Mouse (Mus musculus): ENCODE data around the gene Lce1i. TPM values are rescaled to one million over a fixed set of nuclear protein-coding genes. Genes with fewer than 3 reads are reported as not detected.
"Not testable (repeated sequence)": the region's sequence is repeated elsewhere in the genome, so short reads cannot be mapped to it uniquely, and the experiment has no call there.

Lce1i gene
- not detected in 2 replicates for polyA plus RNA-seq (2015; fragmentation: Nextera tagmentation; extraction: Ambion mirVana)

DNA sequence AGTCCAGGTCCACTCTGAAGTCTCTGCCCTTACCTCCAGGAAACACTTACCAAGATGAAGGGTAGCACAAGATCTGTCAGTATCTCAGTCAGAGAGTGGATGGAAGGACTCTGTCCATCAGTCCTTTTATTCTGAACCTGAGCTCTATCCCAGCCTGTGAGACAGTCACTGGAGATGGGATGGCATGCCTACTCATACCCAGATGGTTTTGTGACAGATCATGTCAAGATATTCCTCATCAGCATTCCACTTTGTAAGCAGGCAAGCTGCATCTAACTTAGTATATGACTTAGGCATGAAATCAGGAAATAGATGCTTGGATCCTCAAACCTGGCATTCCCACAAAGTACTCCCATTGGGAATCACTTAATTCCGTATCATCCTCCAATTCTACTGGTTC is at the start of gene Lce1i:
TSS of gene Lce1i (minus strand) at position 101 of the 400 bp plus-strand sequence.
- Histone ChIP-seq H3K4me1 (ENCODE audit: insufficient read depth, low read length) (no peaks in the 10 kb centered on the region), H3K4me3 (ENCODE audit: low read length) (no peak within 1 kb of the TSS), H3K27me3 (ENCODE audit: insufficient read depth, low read length) (no peaks in the 10 kb centered on the region), H3K9ac (replicated peaks; ENCODE audit: low read length) (no peak within 1 kb of the TSS), H3K4me2 (replicated peaks; ENCODE audit: low read depth, low read length) (no peak within 1 kb of the TSS), H3K9me3 (ENCODE audit: low read length) (no peaks in the 10 kb centered on the region), H3K27ac (ENCODE audit: low read length) (no peak within 1 kb of the TSS), H3K36me3 (ENCODE audit: insufficient read depth, low read length) (no peaks in the 10 kb centered on the region)
- ATAC-seq (ENCODE audit: low FRiP score, low TSS enrichment), result no peak
- 86% methylated on average over 1 of the region's 1 CpGs for WGBS

DNA sequence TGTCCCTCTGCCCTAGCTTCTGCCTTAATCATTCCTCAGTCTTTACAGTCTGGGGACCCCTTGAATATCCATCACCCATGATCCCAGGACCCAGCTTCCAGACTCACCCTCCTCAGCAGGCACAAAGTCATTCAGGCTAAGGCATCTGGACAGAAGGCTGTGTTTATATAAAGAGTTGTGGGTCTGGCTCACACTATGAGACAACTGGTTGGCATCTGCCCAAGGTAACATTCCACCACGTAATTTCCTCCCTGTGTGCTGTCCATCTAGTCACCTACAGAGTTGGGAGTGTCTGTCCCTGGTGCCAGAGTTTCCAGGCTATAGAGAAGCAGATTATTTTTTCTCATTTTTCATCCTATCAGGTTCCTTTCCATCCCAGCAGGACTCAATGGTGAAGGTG is 48.4 kb upstream of the Lce1i start, which contains the start of gene Kprp:
TSS of gene Kprp (minus strand) at position 140 of the 400 bp plus-strand sequence.
- H3K9me3 ChIP-seq (ENCODE audit: low read length), result no peaks in the 10 kb centered on the region
- H3K4me3 ChIP-seq (ENCODE audit: low read length), result no peak within 1 kb of the TSS
- no peak within 1 kb of the TSS for H3K9ac ChIP-seq (replicated peaks; ENCODE audit: low read length)
- H3K36me3 ChIP-seq (ENCODE audit: insufficient read depth, low read length), result no peaks in the 10 kb centered on the region
- no peak within 1 kb of the TSS for H3K27ac ChIP-seq (ENCODE audit: low read length)
- WGBS, result 39% methylated on average over 1 of the region's 1 CpGs
- no peak for ATAC-seq (ENCODE audit: low FRiP score, low TSS enrichment)
- no peaks in the 10 kb centered on the region for H3K27me3 ChIP-seq (ENCODE audit: insufficient read depth, low read length)
- H3K4me1 ChIP-seq (ENCODE audit: insufficient read depth, low read length), result no peaks in the 10 kb centered on the region
- no peak within 1 kb of the TSS for H3K4me2 ChIP-seq (replicated peaks; ENCODE audit: low read depth, low read length)

DNA sequence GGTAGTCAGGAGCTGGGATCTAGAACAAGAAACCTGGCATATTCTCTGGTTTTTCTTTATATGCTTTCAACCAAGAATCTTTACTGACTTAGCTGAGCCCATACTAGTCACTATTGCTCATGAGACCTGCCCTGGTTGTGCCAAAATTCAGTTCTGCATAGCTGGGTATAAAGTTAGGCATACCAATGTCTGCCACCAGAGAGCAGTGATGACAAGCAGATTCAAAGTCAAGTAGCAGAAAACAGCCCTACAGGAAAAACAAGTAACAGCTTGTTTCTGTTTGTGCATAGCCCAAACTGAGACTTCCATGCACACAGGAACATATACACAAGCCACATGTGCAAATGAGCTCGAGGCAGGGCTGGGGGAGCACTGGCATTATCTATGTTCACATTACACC is 47.1 kb upstream of the Lce1i start:
- H3K9ac ChIP-seq (replicated peaks; ENCODE audit: low read length), result no peak overlapping the region
- no peaks in the 10 kb centered on the region for H3K27me3 ChIP-seq (ENCODE audit: insufficient read depth, low read length)
- H3K4me2 ChIP-seq (replicated peaks; ENCODE audit: low read depth, low read length), result no peak overlapping the region
- H3K36me3 ChIP-seq (ENCODE audit: insufficient read depth, low read length), result no peaks in the 10 kb centered on the region
- 42% methylated on average over 1 of the region's 1 CpGs for WGBS
- no peaks in the 10 kb centered on the region for H3K4me1 ChIP-seq (ENCODE audit: insufficient read depth, low read length)
- H3K27ac ChIP-seq (ENCODE audit: low read length), result no peak overlapping the region
- H3K9me3 ChIP-seq (ENCODE audit: low read length), result no peaks in the 10 kb centered on the region
- H3K4me3 ChIP-seq (ENCODE audit: low read length), result no peak overlapping the region
- ATAC-seq (ENCODE audit: low FRiP score, low TSS enrichment), result no peak

DNA sequence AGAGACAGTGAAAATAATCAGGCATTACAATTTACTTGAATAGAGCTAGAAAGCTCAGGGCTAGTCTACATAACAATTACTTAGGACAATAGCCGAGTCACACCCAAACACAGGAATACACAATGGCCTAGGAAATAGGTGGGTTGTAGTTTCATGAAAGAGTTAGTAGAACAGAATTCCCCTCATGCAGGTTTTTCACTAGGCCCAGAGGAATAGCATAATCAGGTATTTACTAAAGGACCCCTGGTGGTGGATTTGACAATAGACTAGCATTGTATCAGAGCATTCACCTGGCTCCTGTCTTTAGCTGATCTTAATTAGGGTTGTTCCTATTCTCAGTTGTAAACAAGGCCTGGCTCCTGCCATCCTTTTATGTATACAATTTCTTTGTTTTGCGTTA is 37.3 kb upstream of the Lce1i start:
- not testable (repeated sequence) for H3K27ac ChIP-seq (ENCODE audit: low read length); ATAC-seq (ENCODE audit: low FRiP score, low TSS enrichment); H3K9ac ChIP-seq (replicated peaks; ENCODE audit: low read length); H3K27me3 ChIP-seq (ENCODE audit: insufficient read depth, low read length); H3K36me3 ChIP-seq (ENCODE audit: insufficient read depth, low read length); H3K9me3 ChIP-seq (ENCODE audit: low read length); H3K4me3 ChIP-seq (ENCODE audit: low read length); H3K4me2 ChIP-seq (replicated peaks; ENCODE audit: low read depth, low read length); H3K4me1 ChIP-seq (ENCODE audit: insufficient read depth, low read length)
- WGBS, result 87% methylated on average over 2 of the region's 2 CpGs

DNA sequence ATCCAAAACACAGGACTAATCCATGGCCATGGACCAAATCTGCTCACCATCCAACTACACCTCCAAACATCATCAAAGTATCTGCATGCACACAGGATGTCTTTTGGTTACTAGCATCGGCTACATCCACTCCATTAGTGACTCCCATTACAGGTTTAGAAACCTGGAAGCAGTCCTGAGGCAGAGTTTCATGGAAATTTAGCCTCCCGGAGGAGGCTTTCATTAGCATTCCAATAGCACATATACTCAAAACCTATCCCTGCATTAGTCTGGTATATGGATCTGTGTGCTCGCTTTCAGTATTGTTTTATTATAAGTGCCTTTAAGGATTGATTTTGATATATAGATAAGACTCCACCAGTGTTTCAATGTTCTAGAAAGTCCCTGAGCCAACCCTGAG is 36.9 kb upstream of the Lce1i start:
- Histone ChIP-seq H3K36me3 (ENCODE audit: insufficient read depth, low read length) (no peaks in the 10 kb centered on the region), H3K9me3 (ENCODE audit: low read length) (no peaks in the 10 kb centered on the region), H3K4me2 (replicated peaks; ENCODE audit: low read depth, low read length) (no peak overlapping the region), H3K27ac (ENCODE audit: low read length) (no peak overlapping the region), H3K9ac (replicated peaks; ENCODE audit: low read length) (no peak overlapping the region), H3K4me1 (ENCODE audit: insufficient read depth, low read length) (no peaks in the 10 kb centered on the region), H3K27me3 (ENCODE audit: insufficient read depth, low read length) (no peaks in the 10 kb centered on the region), H3K4me3 (ENCODE audit: low read length) (no peak overlapping the region)
- WGBS, result 91% methylated on average over 3 of the region's 3 CpGs
- ATAC-seq (ENCODE audit: low FRiP score, low TSS enrichment), result no peak

DNA sequence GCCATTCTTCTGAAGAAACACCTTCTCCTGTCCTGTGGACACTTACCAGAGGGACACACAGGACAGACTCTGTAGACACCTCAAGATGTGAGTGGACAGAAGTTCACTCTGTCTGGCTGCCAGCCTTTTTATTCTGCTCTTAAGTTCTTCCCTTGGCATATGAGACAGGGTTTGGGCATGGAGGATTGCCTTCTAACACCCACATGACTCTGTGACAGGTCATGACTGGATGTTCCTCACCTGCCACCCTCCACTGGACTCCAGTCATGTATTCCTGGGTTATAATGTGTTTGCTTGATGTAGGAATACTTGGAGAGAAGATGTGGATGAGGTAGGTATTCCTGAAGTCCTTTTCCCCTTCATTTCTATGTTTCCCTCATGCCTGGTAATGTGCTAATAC is 29.1 kb upstream of the Lce1i start, which contains the start of gene Lce1k:
TSS of gene Lce1k (minus strand) at position 101 of the 400 bp plus-strand sequence.
- no peaks in the 10 kb centered on the region for H3K4me1 ChIP-seq (ENCODE audit: insufficient read depth, low read length)
- no peak within 1 kb of the TSS for H3K4me2 ChIP-seq (replicated peaks; ENCODE audit: low read depth, low read length)
- H3K27me3 ChIP-seq (ENCODE audit: insufficient read depth, low read length), result no peaks in the 10 kb centered on the region
- H3K4me3 ChIP-seq (ENCODE audit: low read length), result no peak within 1 kb of the TSS
- no peaks in the 10 kb centered on the region for H3K36me3 ChIP-seq (ENCODE audit: insufficient read depth, low read length)
- no peaks in the 10 kb centered on the region for H3K9me3 ChIP-seq (ENCODE audit: low read length)
- H3K9ac ChIP-seq (replicated peaks; ENCODE audit: low read length), result no peak within 1 kb of the TSS
- ATAC-seq (ENCODE audit: low FRiP score, low TSS enrichment), result no peak
- no peak within 1 kb of the TSS for H3K27ac ChIP-seq (ENCODE audit: low read length)

DNA sequence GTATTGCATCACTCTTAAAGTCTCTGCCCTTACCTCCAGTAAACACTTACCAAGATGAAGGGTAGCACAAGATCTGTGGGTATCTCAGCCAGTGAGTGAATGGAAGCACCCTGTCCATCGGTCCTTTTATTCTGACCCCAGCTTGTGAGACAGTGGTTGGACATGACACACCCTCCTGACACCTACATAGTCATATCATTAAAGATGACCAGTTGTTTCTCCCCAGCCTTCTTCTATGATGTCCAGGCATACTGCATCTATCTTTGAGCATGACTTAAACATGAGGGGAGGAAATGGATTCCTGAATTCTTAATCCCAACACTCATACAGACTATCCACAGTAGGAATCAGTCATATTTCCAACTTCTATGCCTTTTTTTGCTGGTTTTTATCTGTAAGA is 11.7 kb upstream of the Lce1i start, which contains the start of gene Lce1j:
TSS of gene Lce1j (minus strand) at position 101 of the 400 bp plus-strand sequence.
- no peak within 1 kb of the TSS for H3K4me2 ChIP-seq (replicated peaks; ENCODE audit: low read depth, low read length)
- no peaks in the 10 kb centered on the region for H3K4me1 ChIP-seq (ENCODE audit: insufficient read depth, low read length)
- H3K9ac ChIP-seq (replicated peaks; ENCODE audit: low read length), result no peak within 1 kb of the TSS
- 91% methylated on average over 1 of the region's 1 CpGs for WGBS
- H3K9me3 ChIP-seq (ENCODE audit: low read length), result no peaks in the 10 kb centered on the region
- ATAC-seq (ENCODE audit: low FRiP score, low TSS enrichment), result no peak
- no peaks in the 10 kb centered on the region for H3K36me3 ChIP-seq (ENCODE audit: insufficient read depth, low read length)
- H3K27me3 ChIP-seq (ENCODE audit: insufficient read depth, low read length), result no peaks in the 10 kb centered on the region
- H3K4me3 ChIP-seq (ENCODE audit: low read length), result no peak within 1 kb of the TSS
- no peak within 1 kb of the TSS for H3K27ac ChIP-seq (ENCODE audit: low read length)

DNA sequence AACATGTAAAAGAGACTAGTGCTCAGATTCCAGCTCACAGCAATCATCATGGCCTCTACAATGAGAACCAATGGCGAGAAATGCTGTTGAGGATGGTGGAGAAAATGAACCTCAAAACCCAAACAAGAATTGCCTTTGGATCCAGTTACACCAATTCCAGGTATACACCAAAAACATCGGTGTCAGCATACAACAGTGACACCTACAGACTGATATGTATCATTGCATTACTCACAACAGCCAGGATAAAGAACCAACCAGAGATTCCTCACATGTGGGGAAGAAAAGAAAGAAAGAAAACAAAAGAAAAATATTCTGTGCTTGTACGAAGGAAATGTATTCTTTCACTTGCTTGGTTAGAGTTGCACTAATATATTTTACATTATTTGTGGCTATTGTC is 7.1 kb downstream of the Lce1i start:
- H3K27me3 ChIP-seq (ENCODE audit: insufficient read depth, low read length), result no peaks in the 10 kb centered on the region
- no peak for ATAC-seq (ENCODE audit: low FRiP score, low TSS enrichment)
- H3K4me1 ChIP-seq (ENCODE audit: insufficient read depth, low read length), result no peaks in the 10 kb centered on the region
- H3K27ac ChIP-seq (ENCODE audit: low read length), result no peak overlapping the region
- H3K36me3 ChIP-seq (ENCODE audit: insufficient read depth, low read length), result no peaks in the 10 kb centered on the region
- H3K9me3 ChIP-seq (ENCODE audit: low read length), result no peaks in the 10 kb centered on the region
- no peak overlapping the region for H3K9ac ChIP-seq (replicated peaks; ENCODE audit: low read length)
- H3K4me2 ChIP-seq (replicated peaks; ENCODE audit: low read depth, low read length), result no peak overlapping the region
- no peak overlapping the region for H3K4me3 ChIP-seq (ENCODE audit: low read length)
- WGBS, result 26% methylated on average over 3 of the region's 3 CpGs

DNA sequence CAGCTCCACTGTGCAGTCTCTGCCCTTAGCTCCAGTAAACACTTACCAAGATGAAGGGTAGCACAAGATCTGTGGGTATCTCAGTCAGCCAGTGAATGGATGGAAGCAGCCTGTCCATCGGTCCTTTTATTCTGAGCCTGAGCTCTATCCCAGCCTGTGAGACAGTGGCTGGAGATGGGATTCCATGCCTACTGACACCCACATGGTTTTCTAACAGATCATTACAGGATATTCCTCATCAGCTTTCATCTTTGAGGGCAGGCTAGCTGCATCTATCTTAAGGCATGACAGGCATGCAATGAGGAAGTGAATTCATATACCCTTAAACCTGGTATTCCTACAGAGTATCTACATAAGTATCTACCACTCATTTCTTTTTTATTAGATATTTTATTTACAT is 13.7 kb downstream of the Lce1i start, which contains the start of gene Lce1h:
TSS of gene Lce1h (minus strand) at position 101 of the 400 bp plus-strand sequence.
- Histone ChIP-seq H3K36me3 (ENCODE audit: insufficient read depth, low read length) (no peaks in the 10 kb centered on the region), H3K27ac (ENCODE audit: low read length) (no peak within 1 kb of the TSS), H3K4me2 (replicated peaks; ENCODE audit: low read depth, low read length) (no peak within 1 kb of the TSS), H3K4me3 (ENCODE audit: low read length) (no peak within 1 kb of the TSS), H3K4me1 (ENCODE audit: insufficient read depth, low read length) (no peaks in the 10 kb centered on the region), H3K9me3 (ENCODE audit: low read length) (no peaks in the 10 kb centered on the region), H3K9ac (replicated peaks; ENCODE audit: low read length) (no peak within 1 kb of the TSS), H3K27me3 (ENCODE audit: insufficient read depth, low read length) (no peaks in the 10 kb centered on the region)
- no peak for ATAC-seq (ENCODE audit: low FRiP score, low TSS enrichment)
- WGBS, result 84% methylated on average over 1 of the region's 1 CpGs

DNA sequence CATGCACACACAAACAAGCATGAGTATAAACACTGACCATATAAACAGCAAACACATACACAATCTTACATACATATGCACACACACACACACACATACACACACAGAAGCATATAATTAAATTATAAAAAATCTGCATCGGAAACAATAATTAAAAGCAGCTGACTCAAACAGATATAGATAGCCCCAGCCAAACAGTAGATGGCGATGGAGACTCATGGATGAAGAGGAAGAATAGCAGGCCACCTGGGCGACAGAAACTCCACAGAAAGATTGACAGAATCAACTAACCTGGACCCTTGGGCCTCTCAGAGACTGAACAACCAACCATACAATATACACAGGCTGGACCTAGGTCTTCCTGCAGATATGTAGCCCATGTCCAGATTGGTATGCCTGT is 25.5 kb downstream of the Lce1i start:
- H3K4me2 ChIP-seq (replicated peaks; ENCODE audit: low read depth, low read length), result no peak overlapping the region
- no peaks in the 10 kb centered on the region for H3K36me3 ChIP-seq (ENCODE audit: insufficient read depth, low read length)
- no peak for ATAC-seq (ENCODE audit: low FRiP score, low TSS enrichment)
- H3K4me1 ChIP-seq (ENCODE audit: insufficient read depth, low read length), result no peaks in the 10 kb centered on the region
- no peak overlapping the region for H3K9ac ChIP-seq (replicated peaks; ENCODE audit: low read length)
- no peaks in the 10 kb centered on the region for H3K9me3 ChIP-seq (ENCODE audit: low read length)
- no peak overlapping the region for H3K4me3 ChIP-seq (ENCODE audit: low read length)
- WGBS, result 49% methylated on average over 3 of the region's 3 CpGs
- H3K27ac ChIP-seq (ENCODE audit: low read length), result no peak overlapping the region
- no peaks in the 10 kb centered on the region for H3K27me3 ChIP-seq (ENCODE audit: insufficient read depth, low read length)
